Mouse (Mus musculus) 3T3-L1 (cell line): Measurements from ENCODE around the gene Kmt5c.

Experiments
- DNase-seq: peaks from one replicate; pipeline ENCODE4 v3.0.0-alpha.2; 2015; ENCODE audit warnings: low read depth, low spot score

The Kmt5c gene

DNA sequence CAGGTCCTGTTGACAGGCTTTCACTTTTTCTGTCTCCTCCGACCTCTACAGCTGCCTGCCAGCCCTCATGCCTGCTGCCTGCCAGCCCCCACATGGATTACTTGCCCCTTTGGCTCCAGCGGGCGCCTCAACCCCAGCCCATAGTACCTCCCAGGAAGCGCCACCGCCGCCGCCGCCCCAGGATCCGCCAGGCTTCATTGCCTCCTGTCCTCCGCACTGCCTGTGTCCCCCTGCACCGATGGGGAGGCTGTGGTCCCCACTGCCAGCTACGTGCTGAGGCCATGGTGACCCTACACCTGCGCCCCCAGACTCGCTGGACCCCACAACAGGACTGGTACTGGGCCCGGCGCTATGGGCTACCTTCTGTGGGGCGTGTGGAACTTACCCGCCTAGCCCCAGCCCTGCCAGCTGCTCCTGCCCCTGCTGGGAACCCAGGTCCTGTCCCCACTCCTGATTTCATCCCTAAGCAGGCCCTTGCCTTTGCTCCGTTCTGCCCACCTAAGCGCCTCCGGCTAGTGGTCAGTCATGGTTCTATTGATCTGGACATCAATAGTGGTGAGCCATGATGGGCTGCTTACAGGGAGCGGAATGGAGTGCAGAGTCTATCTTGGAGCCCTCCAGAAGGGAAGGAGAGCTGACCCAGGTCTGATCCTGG, 6.5 kb downstream of the Kmt5c start:
- DNase-seq = no peak

DNA sequence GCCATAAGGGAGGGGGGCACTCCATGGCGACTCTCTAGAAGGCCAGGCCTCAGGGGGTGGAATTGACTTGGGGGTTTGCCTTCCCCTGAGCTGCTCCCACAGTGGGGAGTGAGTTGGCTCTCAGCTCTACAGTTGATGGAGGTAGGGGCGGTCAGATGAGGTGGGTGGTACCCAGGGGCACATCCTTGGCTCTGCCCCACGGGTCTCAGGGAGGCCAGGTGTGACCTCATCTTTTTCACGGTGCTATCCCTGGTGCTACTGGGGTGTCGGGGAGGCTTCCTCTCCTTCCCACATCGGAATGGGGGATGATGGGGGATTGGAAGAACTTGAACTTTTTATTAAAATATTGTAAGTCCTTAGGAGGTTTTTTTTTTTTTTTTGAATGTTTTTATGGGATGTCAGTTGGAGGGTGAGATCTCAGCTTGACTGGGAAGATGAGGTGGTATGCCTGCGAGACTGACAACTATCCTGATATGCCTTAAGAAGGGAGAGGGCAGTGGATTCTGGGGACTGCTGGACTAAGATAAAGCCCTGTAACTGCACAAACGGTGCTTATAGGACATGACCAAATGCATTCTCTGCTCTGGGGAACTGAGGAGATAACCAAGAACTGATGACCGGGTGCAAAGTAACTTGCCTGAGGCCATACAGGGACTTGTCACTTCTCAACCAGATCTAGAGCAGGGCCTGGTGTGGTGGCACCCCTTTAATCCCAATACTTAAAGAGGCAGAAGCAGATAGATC, 7.4 kb downstream of the Kmt5c start:
- no peak for DNase-seq

DNA sequence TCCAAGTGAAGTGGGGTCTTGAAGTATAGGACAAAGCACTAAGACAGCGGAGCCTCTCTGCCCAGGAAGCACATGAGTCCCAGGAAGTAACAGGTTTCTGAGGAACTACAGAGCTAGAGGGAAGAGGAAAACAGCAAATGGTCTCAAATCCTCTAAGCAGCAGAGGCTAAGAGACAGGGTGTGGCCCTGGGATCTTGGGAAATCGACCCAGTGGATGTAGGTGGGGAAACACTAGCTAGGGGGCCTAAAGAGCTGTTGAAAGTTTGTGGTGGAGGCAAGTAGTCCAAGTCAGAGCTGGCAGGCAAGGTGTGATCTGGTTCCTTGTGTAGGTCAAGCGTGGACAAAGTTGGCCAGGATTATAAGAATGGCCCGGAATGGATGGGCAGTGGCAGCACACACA, 8.4 kb downstream of the Kmt5c start:
- no peak for DNase-seq

DNA sequence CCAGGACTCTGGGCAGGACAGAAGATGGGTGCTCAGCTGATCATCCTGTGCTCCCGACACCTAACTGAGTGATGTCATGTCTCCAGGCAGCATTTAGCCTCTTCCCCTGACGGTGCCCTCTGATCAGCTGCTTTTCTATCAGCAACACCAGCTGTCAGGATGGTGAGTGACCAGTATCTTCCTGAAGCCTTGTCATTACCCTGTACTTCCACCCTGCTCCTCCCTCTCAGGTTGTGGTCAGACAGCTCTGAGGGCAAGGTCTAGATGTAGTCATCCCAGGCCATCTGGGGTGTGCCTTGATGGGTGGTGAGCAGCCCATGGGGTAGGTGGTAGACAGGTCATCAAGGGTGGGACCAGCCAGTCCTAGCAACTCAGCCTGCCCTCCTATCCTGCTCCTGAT, 9.3 kb downstream of the Kmt5c start:
- DNase-seq = no peak

DNA sequence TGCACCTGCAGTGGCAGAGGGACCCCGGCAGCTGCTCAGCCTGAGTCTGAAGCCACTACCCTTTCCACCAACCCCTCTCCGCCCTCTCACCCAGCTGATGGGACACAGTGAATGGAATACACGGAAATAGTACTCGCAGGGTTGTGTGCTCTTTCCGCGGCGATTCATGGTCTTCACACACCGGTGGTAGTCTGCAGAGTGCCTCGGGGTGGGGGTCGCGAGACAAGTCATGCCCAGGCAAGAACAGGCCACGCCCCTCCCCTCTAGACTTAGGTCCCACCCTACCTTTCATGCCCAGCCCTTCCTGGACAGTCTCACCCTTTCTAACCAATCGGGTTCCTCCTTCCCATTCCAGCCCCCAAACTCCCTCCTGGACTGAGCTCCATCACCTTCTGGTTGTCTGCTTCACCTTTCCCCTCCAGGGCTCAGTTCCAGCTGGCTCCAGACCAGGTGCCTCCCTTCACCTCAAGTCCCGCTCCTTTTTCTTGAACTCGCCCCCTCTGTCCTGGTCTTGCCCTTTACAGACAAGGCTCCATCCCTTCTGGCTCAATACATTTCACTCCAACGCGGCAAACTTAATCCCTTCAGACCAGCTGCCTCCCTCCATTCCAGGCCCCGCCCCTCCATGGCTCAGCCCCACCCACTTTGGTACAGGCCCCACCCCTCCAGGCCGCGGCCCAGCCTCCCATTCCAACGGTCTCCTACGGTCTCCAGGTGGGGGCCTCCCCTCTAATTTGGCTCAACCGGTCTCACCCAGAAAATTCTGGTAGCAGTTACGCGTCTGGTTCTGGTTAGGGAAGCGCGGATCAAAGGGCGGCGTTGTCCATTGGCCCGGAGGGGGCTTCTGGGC, 12.3 kb downstream of the Kmt5c start:
- DNase-seq = no peak

DNA sequence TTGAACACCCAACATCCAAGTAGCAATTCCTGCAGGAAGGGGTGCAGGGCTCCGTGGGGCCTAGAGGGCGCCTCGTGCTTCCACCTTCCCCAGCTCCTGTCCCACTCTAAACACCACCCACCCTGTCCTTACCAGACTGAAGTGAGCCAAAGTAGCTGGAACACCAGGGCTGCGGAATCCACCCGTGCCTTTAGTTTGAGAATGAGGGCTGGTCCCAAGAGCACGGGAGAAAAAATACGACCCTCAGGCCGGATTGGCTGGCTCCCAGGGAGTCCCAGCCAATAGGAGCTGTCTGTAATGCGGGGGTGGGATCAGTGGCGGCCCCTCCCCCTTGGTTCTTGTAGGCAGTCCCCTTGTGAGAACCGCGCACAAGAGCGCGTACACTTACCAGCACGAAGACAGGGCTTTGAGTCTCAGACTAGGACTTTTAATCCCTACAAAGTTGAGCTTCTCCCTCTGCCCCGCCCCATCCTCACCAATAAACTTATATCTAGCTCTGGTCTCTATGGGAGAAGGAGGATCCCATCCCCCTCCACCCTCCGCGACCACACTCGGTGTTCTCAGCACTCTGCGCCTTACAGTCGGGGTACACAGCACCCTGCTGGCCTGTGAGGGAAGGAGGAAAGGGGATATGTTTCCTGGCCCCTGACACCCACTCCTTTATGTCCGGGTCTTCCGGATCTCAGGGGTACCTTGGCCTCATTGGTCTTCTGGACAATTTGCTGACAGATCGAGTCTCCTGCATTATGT, 13.1 kb downstream of the Kmt5c start, which contains the start of gene Cox6b2:
Cox6b2 (minus strand) TSS at position 274 of the 750 bp plus-strand sequence.
- no peak for DNase-seq

DNA sequence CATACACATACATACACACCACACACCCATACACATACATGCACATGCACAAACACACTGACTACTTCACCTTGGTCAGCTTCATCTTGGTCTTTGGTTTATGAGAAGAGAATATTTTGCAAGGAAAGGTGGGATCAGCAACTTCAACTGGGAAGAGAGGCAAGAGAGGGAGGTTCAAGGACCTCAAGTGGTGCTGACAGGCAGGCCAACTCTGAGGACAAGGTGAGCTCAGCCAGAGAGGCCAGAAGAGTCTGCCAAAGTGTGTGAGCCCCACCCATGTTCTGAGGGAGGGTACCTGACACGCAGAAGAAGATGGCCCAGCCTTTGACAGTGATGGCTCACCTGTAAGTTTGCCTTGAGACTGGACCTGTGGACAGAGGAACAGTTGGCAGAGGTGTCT, 19.8 kb downstream of the Kmt5c start:
- DNase-seq = no peak

DNA sequence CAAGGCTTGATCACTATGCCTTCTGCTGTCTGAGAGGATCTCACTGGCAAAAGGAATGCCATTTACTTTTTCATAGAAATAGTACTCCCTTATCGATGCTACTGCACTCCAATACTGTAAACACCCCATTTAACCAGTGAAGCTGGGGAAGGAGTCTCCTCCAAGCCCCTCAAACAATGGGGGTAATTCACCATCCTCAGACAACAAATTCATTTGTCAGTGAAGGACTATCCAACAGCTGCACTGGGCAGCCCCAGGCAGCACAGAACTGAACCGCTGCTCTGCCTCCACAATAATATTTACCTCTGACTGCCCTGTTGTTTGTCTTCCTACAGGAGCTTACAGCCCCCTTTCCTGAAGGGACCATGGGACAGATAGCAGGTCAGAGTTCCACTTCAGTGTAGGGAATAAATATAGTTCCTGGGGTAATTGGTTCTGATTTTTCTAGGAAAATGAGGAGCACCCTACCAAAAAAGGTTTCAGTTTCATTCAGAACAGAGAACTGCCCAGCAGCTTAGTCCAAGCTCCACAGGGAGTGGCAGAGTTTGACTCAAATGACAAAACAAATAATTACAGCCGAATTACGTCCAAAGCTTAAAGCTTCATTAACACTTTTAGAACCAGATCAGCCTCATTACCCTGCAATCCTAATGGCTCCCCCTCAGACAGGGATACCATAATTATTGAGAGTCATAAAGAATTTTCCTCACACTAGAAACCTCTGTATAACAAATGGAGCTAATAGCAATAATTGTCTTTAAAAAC, 25.2 kb downstream of the Kmt5c start:
- no peak for DNase-seq

DNA sequence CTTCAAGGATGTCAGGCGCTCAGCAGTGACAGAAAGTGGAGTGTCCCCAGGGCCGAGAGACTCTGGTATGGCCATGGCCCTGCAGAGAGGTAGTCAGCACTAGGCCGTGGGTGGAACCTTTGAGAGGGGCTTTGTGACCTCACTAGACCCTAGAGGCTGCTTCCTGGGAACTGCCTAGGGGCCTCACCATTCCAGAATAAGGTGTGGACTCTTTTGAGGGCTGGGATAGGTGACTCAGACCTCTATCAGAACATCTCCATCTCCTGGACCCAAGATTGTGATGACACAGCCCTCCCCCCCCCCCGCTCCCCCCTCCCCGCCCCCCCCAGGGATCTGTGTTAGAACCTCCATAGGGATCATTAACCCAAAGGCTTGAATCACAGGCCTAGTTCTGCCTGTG, 31.3 kb downstream of the Kmt5c start, which contains the start of gene Fam71e2:
Fam71e2 (minus strand) TSS at position 101 of the 400 bp plus-strand sequence.
- DNase-seq = no peak

DNA sequence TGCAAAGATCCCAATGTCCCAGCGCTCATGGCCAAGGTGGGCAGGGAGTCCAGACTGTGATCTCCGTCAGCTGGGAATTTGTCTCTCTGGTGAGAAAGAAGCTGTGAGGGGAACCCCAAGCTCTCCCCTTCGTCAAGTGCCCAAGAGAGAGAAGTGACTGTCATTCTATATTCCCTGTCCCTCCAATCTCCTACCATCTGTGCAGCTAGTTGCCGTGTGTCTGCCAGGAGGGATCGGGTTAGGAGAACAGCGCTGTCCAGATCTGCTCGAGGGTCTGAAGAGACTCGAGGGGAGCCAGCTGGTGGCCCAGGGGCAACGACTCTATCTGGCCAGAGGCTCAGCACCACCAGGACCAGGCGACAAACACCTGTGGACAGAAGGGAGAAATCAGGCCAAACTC, 36.2 kb downstream of the Kmt5c start:
- no peak for DNase-seq

DNA sequence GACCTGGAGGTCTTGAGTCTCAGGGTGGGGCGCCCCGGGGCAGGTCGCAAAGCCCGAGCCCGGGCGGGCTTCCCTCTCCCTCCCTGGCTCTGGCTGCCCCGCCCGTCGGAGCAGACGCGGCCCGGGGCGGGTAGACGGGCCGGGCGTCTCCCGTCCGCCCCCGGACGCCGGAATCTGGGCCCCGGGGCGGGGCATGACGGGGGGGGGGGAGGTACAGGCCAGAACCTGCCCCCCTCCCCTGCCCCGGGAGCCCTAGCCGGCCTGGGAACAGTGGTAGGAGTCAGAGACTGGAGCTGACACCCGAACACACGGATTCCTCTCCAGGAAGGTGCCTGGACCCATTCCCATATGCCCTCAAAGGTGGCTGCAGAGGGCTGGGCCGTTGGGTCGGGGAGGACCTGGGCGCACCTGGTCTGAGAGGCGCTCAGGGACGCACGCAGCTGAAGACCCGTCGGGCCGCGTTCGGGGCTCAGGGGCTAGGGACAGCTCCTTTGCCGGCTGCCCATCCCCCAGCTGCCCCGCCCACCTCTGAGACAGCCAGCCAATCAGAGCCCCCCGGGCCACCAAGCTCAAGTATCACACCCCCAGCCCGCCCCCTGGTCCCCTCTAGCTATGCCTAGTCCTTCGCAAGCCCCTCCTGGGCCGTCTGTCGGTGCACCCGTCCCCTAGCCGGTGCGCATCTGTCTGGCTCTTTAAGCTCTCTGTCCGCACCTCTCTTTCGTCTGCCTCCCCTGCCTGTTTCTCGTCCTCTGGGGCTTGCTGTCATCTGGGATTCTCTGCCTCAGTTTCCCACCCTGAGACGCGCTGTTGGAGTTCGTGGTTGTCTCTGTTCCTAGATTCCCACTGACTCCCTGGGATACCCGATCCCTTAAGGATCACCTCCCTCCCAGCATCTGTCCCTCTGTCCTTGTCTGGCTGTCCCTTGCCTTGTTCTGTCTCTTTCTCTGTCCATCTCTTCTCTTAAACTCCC, 37.2 kb downstream of the Kmt5c start:
- DNase-seq = peak; percentile 53

DNA sequence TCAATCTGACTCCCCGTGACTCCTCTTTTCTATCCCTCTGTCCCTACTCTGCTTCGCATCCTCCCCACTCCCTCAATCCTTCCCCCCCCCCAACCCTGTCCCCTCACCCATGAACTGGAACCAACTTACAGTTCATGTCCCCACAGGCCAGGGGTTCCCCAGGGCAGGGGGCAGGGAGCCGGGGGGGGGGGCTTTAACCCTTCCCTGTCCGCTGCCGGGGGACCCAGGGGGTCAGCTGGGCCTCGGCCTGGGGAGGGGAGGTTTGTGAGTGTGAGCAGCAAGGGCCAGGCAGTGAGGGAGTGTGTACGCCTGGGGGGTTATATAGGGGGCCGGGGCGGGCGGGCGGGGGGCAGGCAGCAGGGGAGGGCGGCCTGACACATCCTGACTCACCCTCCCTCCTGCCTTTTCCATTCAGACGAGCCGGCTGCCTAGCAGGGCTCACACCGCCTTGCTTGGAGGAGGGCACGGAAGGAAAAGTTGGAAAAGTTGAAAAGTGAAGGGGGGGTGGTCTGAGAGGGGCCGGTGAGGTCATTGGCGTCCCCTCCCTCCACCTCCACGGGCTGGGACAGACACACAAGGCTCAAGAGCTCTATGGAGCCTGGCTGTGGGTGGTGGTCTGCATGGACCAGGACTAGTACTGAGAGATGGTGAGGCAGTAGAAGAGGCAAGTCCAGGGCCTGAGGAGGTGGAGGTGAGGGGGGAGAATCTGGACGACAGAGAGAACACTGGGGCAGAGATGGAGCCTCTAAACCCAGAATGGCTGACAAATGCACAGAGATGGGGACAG, 38.1 kb downstream of the Kmt5c start:
- DNase-seq = no peak

DNA sequence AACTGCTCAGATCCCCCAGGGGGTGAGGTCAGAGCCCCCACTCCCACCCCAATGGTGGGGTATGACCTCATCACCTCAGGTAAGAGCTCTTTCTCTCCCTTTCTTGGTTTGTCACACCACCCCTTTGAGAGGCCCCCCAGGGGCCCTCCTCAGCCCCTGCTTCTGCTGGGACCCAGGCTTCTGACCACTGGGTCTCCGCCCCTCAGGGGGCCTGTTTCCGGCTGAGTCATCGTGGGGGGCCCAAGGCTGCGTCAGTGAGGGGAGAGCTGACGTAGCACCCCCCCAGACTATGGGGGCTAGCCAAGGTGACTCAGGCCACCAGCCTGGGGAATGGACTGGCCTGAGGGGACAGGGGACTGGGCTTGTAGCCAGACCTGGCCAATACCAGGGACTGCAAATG, 40.0 kb downstream of the Kmt5c start:
- DNase-seq = no peak

DNA sequence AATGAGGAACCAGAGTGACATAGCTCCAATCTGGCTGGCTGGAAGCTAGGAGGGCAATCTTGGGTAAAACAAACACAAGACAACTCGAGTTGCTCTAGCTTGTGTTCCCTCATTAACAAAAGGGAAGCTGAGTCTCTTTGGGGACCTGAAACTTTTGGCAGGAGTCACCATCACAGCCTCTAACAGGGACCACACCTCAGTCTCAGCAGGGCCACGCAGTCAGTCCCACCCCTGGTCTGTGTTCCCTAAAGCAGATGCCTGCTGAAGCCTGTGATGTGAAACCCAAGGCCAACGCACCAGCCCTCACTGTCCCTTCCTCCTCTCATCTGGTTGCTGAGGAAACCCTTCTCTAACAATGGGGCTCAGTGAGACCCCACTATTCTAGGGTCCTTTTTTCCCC, 42.2 kb downstream of the Kmt5c start:
- no peak for DNase-seq

DNA sequence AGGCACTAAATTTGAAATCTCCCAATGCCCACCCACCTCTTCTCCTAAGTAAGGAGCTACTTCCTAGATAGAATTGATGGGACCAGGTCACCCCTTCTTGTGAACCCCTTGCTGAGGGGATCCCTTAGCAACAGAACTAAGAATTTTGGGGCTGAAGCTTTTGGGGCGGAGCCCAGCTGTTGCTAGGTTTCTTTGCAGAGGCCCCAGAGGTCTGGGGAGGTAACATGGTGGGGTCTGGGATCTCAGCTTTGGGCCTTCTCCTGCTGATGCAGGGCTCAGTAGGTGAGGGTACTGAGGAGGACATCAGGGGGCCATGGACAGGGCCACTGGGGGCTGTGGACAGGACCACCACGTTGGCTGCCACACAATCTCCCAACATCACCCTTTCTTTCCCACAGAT, 42.8 kb downstream of the Kmt5c start, which contains the start of the genes Il11 and Tmem190:
Il11 (minus strand) TSS at position 101 of the 400 bp plus-strand sequence.
Tmem190 (plus strand) TSS at position 179 of the 400 bp plus-strand sequence.
- DNase-seq = no peak

DNA sequence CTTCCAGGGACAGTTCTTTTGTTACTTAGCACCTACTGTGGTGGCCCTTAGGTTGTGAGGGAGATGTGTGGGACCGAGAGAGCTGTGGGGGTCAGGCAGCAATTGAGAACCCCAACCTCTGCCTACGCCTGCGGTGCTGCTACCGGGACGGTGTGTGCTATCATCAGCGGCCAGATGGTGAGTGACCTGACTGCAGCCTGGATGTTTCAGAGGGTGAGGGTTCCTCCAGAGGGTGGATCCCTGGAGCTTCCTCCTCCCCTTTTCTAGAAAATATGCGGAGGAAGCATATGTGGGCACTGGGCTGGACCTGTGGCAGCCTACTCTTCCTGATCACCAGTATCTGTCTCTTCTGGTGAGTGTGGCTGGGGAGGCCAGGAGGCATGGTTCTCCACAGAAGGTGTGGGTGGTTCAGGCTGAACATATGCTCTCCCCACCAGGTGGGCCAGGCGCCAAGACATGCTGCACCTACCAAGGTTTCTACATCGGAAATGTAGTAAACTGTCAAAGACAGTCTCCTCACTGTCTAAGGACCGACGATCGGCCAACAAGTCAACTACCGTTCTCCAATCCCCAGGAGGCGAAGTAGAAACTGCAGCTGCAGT, 43.9 kb downstream of the Kmt5c start:
- DNase-seq = no peak

DNA sequence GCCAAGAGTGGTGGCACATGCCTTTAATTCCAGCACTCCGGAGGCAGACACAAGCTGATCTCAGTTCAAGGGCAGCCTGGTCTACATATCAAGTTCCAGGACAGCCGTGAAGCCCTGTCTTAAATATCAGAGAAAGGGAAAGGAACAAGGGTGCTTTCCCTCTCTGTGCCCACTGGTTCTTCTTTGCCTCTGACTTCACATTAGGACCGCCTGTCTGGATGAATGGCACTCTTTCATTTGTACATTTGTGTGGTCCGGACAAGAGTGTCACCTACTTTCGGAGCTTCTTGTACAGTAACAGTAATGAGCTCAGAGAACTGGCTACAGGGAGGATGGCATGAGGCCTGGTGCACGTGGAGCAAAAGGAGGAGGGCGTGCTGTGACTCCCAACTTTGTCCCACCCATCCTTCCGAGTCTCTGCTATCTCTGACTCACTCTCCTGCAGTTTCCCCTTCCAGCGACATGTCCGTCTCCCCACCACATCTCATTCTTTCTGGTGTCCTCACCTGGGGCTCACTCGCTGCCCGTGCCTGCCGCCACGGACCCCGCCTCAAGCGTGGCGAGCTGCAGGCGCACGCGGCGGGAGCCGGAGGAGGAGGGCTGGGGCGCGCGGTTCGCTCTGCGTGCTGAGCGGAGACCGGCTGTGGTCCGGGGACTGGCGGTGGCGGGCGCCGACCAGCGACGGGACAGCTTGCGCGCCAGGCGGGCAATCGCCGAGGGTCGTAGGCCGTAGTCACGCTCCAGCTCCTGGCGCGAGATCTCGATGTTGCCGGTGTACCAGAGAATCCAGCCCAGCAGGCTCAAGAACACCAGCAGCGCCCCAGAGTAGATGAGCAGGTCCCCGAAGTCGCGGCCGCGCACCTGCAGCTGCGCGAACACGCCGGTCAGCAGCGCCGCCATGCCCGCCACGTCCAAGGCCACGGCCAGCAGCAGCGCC, 48.9 kb downstream of the Kmt5c start:
- no peak for DNase-seq
